Mouse (Mus musculus) hindbrain, embryonic 10.5 days (tissue): ENCODE data around the gene Lamb1. TPM values are rescaled to one million over a fixed set of nuclear protein-coding genes. Genes with fewer than 3 reads are reported as not detected.

Source experiments
- DNase-seq: peaks from one replicate; pipeline ENCODE4 v3.0.0-alpha.2; 2017; ENCODE audit warnings: low spot score
- H3K27ac ChIP-seq: fragments of 300-500 bp; sonication (generic); 2 replicates; pipeline ENCODE4 v1.5.1; 2016; ENCODE audit warnings: mild to moderate bottlenecking, moderate library complexity
- H3K27me3 ChIP-seq: fragments of 300-500 bp; sonication (generic); 2 replicates; pipeline ENCODE4 v1.6.1; 2016; ENCODE audit warnings: mild to moderate bottlenecking; ENCODE audit not compliant: poor library complexity, insufficient read depth, severe bottlenecking
- H3K36me3 ChIP-seq: fragments of 300-500 bp; sonication (generic); 2 replicates; pipeline ENCODE4 v1.6.1; 2016; ENCODE audit warnings: mild to moderate bottlenecking, moderate library complexity
- H3K4me1 ChIP-seq: fragments of 300-500 bp; sonication (generic); replicated peaks from 2 replicates; pipeline ENCODE4 v1.6.1; 2016; ENCODE audit warnings: mild to moderate bottlenecking
- H3K4me3 ChIP-seq: fragments of 300-500 bp; sonication (generic); 2 replicates; pipeline ENCODE4 v1.5.1; 2016; ENCODE audit warnings: mild to moderate bottlenecking, moderate library complexity
- H3K9me3 ChIP-seq: fragments of 300-500 bp; sonication (generic); 2 replicates; pipeline ENCODE4 v1.6.1; 2016; ENCODE audit warnings: mild to moderate bottlenecking, moderate library complexity
- WGBS: fragments of 180-500 bp; shearing (Covaris S2); methylation state at CpG from one replicate; pipeline ENCODE4 v1.1.7; 2016; 5-methylcytosine and 5-hydroxymethylcytosine counted together
- polyA plus RNA-seq: library from polyadenylated mRNA; unstranded; fragments of >200 nt; fragmentation: Nextera tagmentation; extraction: Ambion mirVana; gene quantifications from 2 replicates; pipeline ENCODE4 v1.2.1, GENCODE M21; 2016

Gene Lamb1
- polyA plus RNA-seq, 1 experiment from 2014 or later = 21.8 TPM

- WGBS = 33% methylated on average over 15 of the region's 15 CpGs
- H3K27me3 ChIP-seq = no peaks in the 10 kb centered on the region
- peak overlapping the region; percentile 94 for H3K27ac ChIP-seq
These were observed 85.3 kb downstream of the Lamb1 start for GRCm38 (mm10) chr12:31350191-31350943.

GRCm38 (mm10) chr12:31350944-31351928 is 86.2 kb downstream of the Lamb1 start, which contains the start of gene Dld:
Dld (minus strand) TSS chr12:31351453.
- DNase-seq = peak; percentile 96
- 5% methylated on average over 66 of the region's 66 CpGs for WGBS
- Histone ChIP-seq H3K36me3 (peaks cover 28% of the 10 kb centered on the region), H3K4me1 (peaks cover 16% of the 10 kb centered on the region), H3K4me3 (peak within 1 kb of the TSS; percentile 99), H3K27me3 (no peaks in the 10 kb centered on the region), H3K27ac (peak within 1 kb of the TSS; percentile 94), H3K9me3 (0 out of 2 replicates have a peak, but pooled peaks cover 5% of the 10 kb centered on the region)

More at GRCm38 (mm10) chr12:31350191-31350943, 85.3 kb downstream of the Lamb1 start:
- DNase-seq = no peak
- Histone ChIP-seq H3K9me3 (no peaks in the 10 kb centered on the region), H3K4me3 (peak overlapping the region; percentile 99), H3K36me3 (peaks cover 28% of the 10 kb centered on the region), H3K4me1 (peaks cover 16% of the 10 kb centered on the region)

GRCm38 (mm10) chr12:31366428-31366827 is 101.4 kb downstream of the Lamb1 start:
- H3K4me1 ChIP-seq = 0 out of 2 replicates have a peak, but pooled peaks cover 4% of the 10 kb centered on the region
- no peaks in the 10 kb centered on the region for H3K36me3 ChIP-seq
- no peak overlapping the region for H3K4me3 ChIP-seq
- no peak overlapping the region for H3K27ac ChIP-seq
- H3K27me3 ChIP-seq = no peaks in the 10 kb centered on the region
- WGBS = 80% methylated on average over 3 of the region's 3 CpGs
- no peaks in the 10 kb centered on the region for H3K9me3 ChIP-seq
- DNase-seq = no peak

GRCm38 (mm10) chr12:31367721-31368120 is 102.7 kb downstream of the Lamb1 start:
- WGBS = 83% methylated on average over 5 of the region's 5 CpGs

GRCm38 (mm10) chr12:31369118-31369517 is 104.1 kb downstream of the Lamb1 start:
- 95% methylated on average over 1 of the region's 1 CpGs for WGBS
- no peak for DNase-seq

More at GRCm38 (mm10) chr12:31367721-31368120, 102.7 kb downstream of the Lamb1 start:
- H3K27ac ChIP-seq = no peak overlapping the region
- H3K36me3 ChIP-seq = no peaks in the 10 kb centered on the region
- no peaks in the 10 kb centered on the region for H3K9me3 ChIP-seq
- no peak overlapping the region for H3K4me3 ChIP-seq
- no peaks in the 10 kb centered on the region for H3K27me3 ChIP-seq
- DNase-seq = no peak
- H3K4me1 ChIP-seq = 0 out of 2 replicates have a peak, but pooled peaks cover 4% of the 10 kb centered on the region

GRCm38 (mm10) chr12:31369656-31370055 is 104.6 kb downstream of the Lamb1 start:
- Histone ChIP-seq H3K9me3 (no peaks in the 10 kb centered on the region), H3K27me3 (no peaks in the 10 kb centered on the region), H3K4me1 (0 out of 2 replicates have a peak, but pooled peaks cover 5% of the 10 kb centered on the region), H3K4me3 (no peak overlapping the region), H3K27ac (no peak overlapping the region), H3K36me3 (no peaks in the 10 kb centered on the region)
- 88% methylated on average over 7 of the region's 7 CpGs for WGBS
- no peak for DNase-seq

More at GRCm38 (mm10) chr12:31369118-31369517, 104.1 kb downstream of the Lamb1 start:
- Histone ChIP-seq H3K4me3 (no peak overlapping the region), H3K27ac (no peak overlapping the region), H3K36me3 (no peaks in the 10 kb centered on the region), H3K9me3 (no peaks in the 10 kb centered on the region), H3K4me1 (0 out of 2 replicates have a peak, but pooled peaks cover 4% of the 10 kb centered on the region), H3K27me3 (no peaks in the 10 kb centered on the region)

- Histone ChIP-seq H3K9me3 (no peaks in the 10 kb centered on the region), H3K36me3 (no peaks in the 10 kb centered on the region), H3K27ac (no peak overlapping the region), H3K4me3 (no peak overlapping the region), H3K4me1 (peaks cover 13% of the 10 kb centered on the region; the same call in 1 of the 2 replicates), H3K27me3 (no peaks in the 10 kb centered on the region)
- peak; percentile 57 for DNase-seq
- 40% methylated on average over 9 of the region's 9 CpGs for WGBS
These were observed 109.7 kb downstream of the Lamb1 start for GRCm38 (mm10) chr12:31374603-31375282.

- H3K36me3 ChIP-seq = no peaks in the 10 kb centered on the region
- no peak overlapping the region for H3K27ac ChIP-seq
- WGBS = 78% methylated on average over 4 of the region's 4 CpGs
- DNase-seq = no peak
- no peak overlapping the region for H3K4me3 ChIP-seq
- no peaks in the 10 kb centered on the region for H3K27me3 ChIP-seq
- H3K9me3 ChIP-seq = no peaks in the 10 kb centered on the region
- H3K4me1 ChIP-seq = peaks cover 13% of the 10 kb centered on the region; the same call in 1 of the 2 replicates
These were observed 110.2 kb downstream of the Lamb1 start for GRCm38 (mm10) chr12:31375283-31375615.

GRCm38 (mm10) chr12:31376326-31376950 is 111.4 kb downstream of the Lamb1 start:
- Histone ChIP-seq H3K4me3 (peak overlapping the region; percentile 43), H3K27me3 (no peaks in the 10 kb centered on the region), H3K27ac (peak overlapping the region; percentile 45; the same call in 1 of the 2 replicates), H3K36me3 (no peaks in the 10 kb centered on the region), H3K4me1 (peaks cover 13% of the 10 kb centered on the region; the same call in 1 of the 2 replicates), H3K9me3 (no peaks in the 10 kb centered on the region)
- peak; percentile 34 for DNase-seq
- 20% methylated on average over 13 of the region's 13 CpGs for WGBS

- DNase-seq = no peak
- H3K27me3 ChIP-seq = no peaks in the 10 kb centered on the region
- no peaks in the 10 kb centered on the region for H3K9me3 ChIP-seq
- no peaks in the 10 kb centered on the region for H3K36me3 ChIP-seq
- no peak overlapping the region for H3K27ac ChIP-seq
- no peak overlapping the region for H3K4me3 ChIP-seq
- WGBS = 81% methylated on average over 11 of the region's 11 CpGs
- H3K4me1 ChIP-seq = peaks cover 13% of the 10 kb centered on the region; the same call in 1 of the 2 replicates
These were observed 112.2 kb downstream of the Lamb1 start for GRCm38 (mm10) chr12:31377241-31377640.
